Mouse (Mus musculus) c-Kit-negative CD71-positive TER-119-positive erythroid progenitor cells, embryonic 14.5 days (primary cell): ENCODE data around the gene Gm11115.

Experiments
- DNase-seq: peaks from one replicate; pipeline ENCODE4 v3.0.0-alpha.2; 2013; ENCODE audit warnings: low read depth, low spot score

Gm11115 gene

GRCm38 (mm10) chr5:88153999-88154398, at the start of gene Gm11115:
Gene Gm11115 (minus strand): TSS chr5:88154099.
- DNase-seq: no peak

GRCm38 (mm10) chr5:88111430-88111829, 42.5 kb downstream of the Gm11115 start, which contains the start of gene Gm11116:
Gene Gm11116 (minus strand): TSS chr5:88111530.
- DNase-seq: no peak
